Mouse (Mus musculus): ENCODE measurements around the gene Nudt10.
"Not testable (repeated sequence)": the region's sequence is repeated elsewhere in the genome, so short reads cannot be mapped to it uniquely, and the experiment has no call there.

Gene Nudt10

DNA sequence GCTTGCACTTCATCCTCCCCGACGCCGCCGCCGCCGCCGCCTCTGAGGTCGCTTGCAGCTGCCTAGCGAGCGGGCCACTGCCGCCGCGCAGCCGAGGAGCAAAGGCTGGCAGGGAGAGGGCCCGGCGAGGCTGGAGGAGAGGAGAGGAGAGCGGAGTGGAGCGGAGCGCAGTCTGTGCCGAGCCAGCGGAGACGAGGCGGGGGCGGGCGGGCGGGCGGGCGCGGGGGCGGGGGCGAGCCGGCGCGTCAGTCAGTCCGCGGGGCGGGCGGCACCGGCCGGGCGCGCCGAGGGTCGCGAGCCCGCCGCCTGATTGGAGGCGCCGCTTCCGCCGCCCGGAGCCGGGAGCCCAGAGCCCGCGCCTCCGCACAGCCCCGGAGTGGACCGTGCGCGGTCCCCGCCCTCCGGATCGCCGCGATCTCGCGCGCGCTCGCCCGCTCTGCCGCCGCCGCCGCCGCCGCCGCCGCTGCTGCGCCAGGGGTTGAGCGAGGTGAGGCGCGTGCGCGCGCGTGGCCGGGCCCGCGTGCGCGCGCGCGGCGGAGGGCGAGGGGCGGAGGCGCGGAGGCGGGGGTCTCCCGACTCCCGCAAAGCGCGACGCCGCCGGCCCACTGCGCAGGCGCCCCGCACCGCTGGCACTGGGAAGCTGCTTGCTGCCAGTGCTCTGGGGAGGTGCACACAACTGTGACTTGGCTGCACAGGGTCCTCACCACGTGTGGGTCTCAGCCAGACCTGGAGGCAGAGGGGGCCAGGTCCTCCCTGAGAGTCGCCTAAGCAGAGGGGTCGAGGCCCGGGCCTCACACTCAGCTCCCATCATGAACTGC lies at the start of gene Nudt10:
TSS of gene Nudt10 (minus strand) at position 193 of the 818 bp plus-strand sequence.
- CTCF ChIA-PET: not testable (repeated sequence)

DNA sequence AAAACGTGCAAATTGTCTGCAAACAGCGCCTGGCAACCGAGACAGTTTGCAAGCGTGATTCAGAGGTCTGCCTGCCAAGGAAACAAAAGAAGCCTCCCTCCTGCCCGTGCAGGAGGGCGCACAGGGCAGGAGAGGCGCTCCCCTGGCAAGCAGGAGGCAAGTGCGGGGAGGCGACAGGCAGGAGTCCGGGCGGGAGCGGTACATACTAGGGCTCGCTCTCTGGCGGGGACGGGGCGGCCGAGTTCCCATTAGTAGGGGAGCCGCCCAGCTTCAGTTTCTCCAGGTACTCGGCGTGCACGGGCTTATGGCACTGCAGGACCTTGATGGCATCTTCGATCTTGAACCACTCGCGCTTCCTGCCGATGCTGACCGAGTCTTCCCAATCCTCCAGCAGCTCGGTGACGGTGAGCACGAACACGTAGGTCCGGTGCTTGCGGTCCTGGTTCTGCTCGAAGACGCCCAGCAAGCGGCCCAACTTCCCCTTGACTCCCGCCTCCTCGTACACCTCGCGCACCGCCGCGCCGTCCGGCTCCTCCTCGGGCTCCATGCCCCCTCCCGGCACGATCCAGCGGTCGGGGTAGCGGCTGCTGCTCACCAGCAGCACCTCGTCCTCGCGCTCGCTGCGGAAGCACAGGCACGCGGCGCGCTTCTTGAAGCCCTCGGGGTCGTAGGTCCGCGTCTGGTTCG lies 536 bp downstream of the Nudt10 start:
- CTCF ChIA-PET: not testable (repeated sequence)

DNA sequence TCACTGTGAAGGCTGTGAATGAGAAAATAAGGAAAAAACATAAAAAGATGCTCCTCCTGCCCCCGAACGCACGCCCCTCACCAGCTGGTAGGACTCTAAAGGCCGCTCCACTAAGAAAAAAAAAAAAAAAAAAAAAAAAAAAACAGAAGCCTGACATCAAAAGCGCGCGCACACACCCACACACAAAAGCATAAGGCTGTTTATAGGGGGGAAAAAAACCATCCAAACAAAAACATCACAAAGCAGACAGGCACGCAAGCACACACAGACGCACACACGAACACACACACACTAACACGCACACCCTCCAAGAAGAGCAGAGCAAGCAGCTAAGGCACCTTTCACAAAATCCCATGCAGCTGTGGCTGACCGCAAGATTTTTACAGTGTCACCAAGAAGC lies 1.1 kb downstream of the Nudt10 start:
- CTCF ChIA-PET: no interaction called here
